Mouse (Mus musculus) spleen, postnatal 0 days (tissue): Measurements from ENCODE around the gene Mafb. TPM values are rescaled to one million over a fixed set of nuclear protein-coding genes. Genes with fewer than 3 reads are reported as not detected.

Experiments used
- polyA plus RNA-seq: library from polyadenylated mRNA; unstranded; fragments of >200 nt; fragmentation: Nextera tagmentation; extraction: Ambion mirVana; gene quantifications from 2 replicates; pipeline ENCODE4 v1.2.1, GENCODE M21; 2015

Gene Mafb
- 10.6 and 14.7 TPM in 2 replicates for polyA plus RNA-seq

GRCm38 (mm10) chr2:160366980-160367338, at the start of gene Mafb:
TSS of gene Mafb (minus strand) at chr2:160367065.

GRCm38 (mm10) chr2:160334111-160334661, 32.7 kb downstream of the Mafb start, which contains the start of gene Gm826:
TSS of gene Gm826 (minus strand) at chr2:160334162.

Other genes starting within 250 kb of the Mafb start
- gene Gm826, start 32.9 kb downstream of the Mafb start, polyA plus RNA-seq: 0.19 TPM in 1 of 2 replicates, not detected in the other